ENCODE assay signal across 25 mouse cellular contexts in genomic region chr8:12267863-12268262, GRCm38 (mm10). TPM values are rescaled to one million over a fixed set of nuclear protein-coding genes. Genes with fewer than 3 reads are reported as not detected.
"Had no signal": no experiment of that assay in that cellular context is flagged by ENCODE, and none has a peak within 500 bp of the region (broad histone marks: within the 10 kb centered on the region; RNA-seq: fewer than 3 reads in every experiment).

No protein-coding gene starts in this region.

- H3K9me3 ChIP-seq: limb, embryonic 10.5 days; limb, embryonic 13.5 days; liver, embryonic 12.5 days; liver, embryonic 15.5 days; lung, embryonic 15.5 days; megakaryocyte, embryonic 14.5 days; midbrain, embryonic 12.5 days; midbrain, embryonic 15.5 days; neural tube, embryonic 13.5 days; stomach, embryonic 15.5 days had no signal

- H3K4me3 ChIP-seq: layer of hippocampus, adult 2 months; limb, embryonic 10.5 days; limb, embryonic 13.5 days; liver, embryonic 12.5 days; liver, embryonic 15.5 days; lung, embryonic 15.5 days; megakaryocyte, embryonic 14.5 days; midbrain, embryonic 12.5 days; midbrain, embryonic 15.5 days; myocyte; neural tube, embryonic 13.5 days; stomach, embryonic 15.5 days had no signal

- H3K4me1 ChIP-seq: limb, embryonic 10.5 days; limb, embryonic 13.5 days; liver, embryonic 12.5 days; liver, embryonic 15.5 days; lung, embryonic 15.5 days; megakaryocyte, embryonic 14.5 days; neural tube, embryonic 13.5 days; stomach, embryonic 15.5 days had no signal

- DNase-seq: kidney, adult 9 months; kidney, postnatal 25 days; layer of hippocampus, adult 9-11 months; liver; lung, adult 18-20 months; lung, postnatal 10 days; lung, postnatal 36 days; right cerebral cortex, postnatal 25 days; spleen, adult 18-20 months; thymus, postnatal 25 days had no signal

- ATAC-seq: liver, embryonic 12.5 days had no signal

- H3K27me3 ChIP-seq: liver, embryonic 12.5 days; liver, embryonic 15.5 days; lung, embryonic 15.5 days; megakaryocyte, embryonic 14.5 days; stomach, embryonic 15.5 days had no signal

- H3K4me2 ChIP-seq: limb, embryonic 13.5 days; liver, embryonic 12.5 days; liver, embryonic 15.5 days; lung, embryonic 15.5 days; midbrain, embryonic 15.5 days; neural tube, embryonic 13.5 days; stomach, embryonic 15.5 days had no signal

- H3K9ac ChIP-seq: limb, embryonic 13.5 days; liver, embryonic 12.5 days; liver, embryonic 15.5 days; lung, embryonic 15.5 days; midbrain, embryonic 12.5 days; midbrain, embryonic 15.5 days; neural tube, embryonic 13.5 days; stomach, embryonic 15.5 days had no signal

- H3K36me3 ChIP-seq: limb, embryonic 10.5 days; limb, embryonic 13.5 days; liver, embryonic 12.5 days; liver, embryonic 15.5 days; lung, embryonic 15.5 days; midbrain, embryonic 12.5 days; midbrain, embryonic 15.5 days; neural tube, embryonic 13.5 days; stomach, embryonic 15.5 days had no signal

- H3K27ac ChIP-seq: layer of hippocampus, adult 2 months; limb, embryonic 10.5 days; limb, embryonic 13.5 days; liver, embryonic 12.5 days; liver, embryonic 15.5 days; lung, embryonic 15.5 days; midbrain, embryonic 15.5 days; neural tube, embryonic 13.5 days; stomach, embryonic 15.5 days had no signal

RNA-seq across cellular contexts. Expression of gene A230072I06Rik, which starts 10.8 kb away (rescaled TPM):
- polyA plus RNA-seq: kidney, embryonic 16.5 days; large intestine, adult 2 months; limb, embryonic 10.5 days; limb, embryonic 13.5 days; liver, embryonic 12.5 days; liver, embryonic 15.5 days; lung, embryonic 15.5 days; myocyte; neural tube, embryonic 13.5 days; thymus, postnatal 0 days had no signal
